Mouse (Mus musculus) stomach, embryonic 15.5 days (tissue): ENCODE measurements around the gene Speer4c. TPM values are rescaled to one million over a fixed set of nuclear protein-coding genes. Genes with fewer than 3 reads are reported as not detected.
"Not testable (repeated sequence)": the region's sequence is repeated elsewhere in the genome, so short reads cannot be mapped to it uniquely, and the experiment has no call there.

ENCODE experiments used
- ATAC-seq: fragments of 200-750 bp; cut with Nextera tagmentation; 2 replicates; pipeline ENCODE4 v1.8.0; 2017; ENCODE audit warnings: low read depth, moderate number of reproducible peaks, moderate TSS enrichment; ENCODE audit not compliant: insufficient read depth, low FRiP score
- H3K27ac ChIP-seq: fragments of 300-500 bp; sonication (generic); 2 replicates; pipeline ENCODE4 v1.5.1; 2015; ENCODE audit warnings: mild to moderate bottlenecking, inconsistent platforms
- H3K27me3 ChIP-seq: fragments of 300-500 bp; sonication (generic); replicated peaks from 2 replicates; pipeline ENCODE4 v1.6.1; 2015; ENCODE audit warnings: inconsistent platforms
- H3K36me3 ChIP-seq: fragments of 300-500 bp; sonication (generic); 2 replicates; pipeline ENCODE4 v1.6.1; 2015; ENCODE audit warnings: inconsistent platforms
- H3K4me1 ChIP-seq: fragments of 300-500 bp; sonication (generic); 2 replicates; pipeline ENCODE4 v1.6.1; 2015; ENCODE audit warnings: inconsistent platforms
- H3K4me2 ChIP-seq: fragments of 300-500 bp; sonication (generic); 2 replicates; pipeline ENCODE4 v1.6.1; 2015; ENCODE audit warnings: mild to moderate bottlenecking, inconsistent platforms
- H3K4me3 ChIP-seq: fragments of 300-500 bp; sonication (generic); replicated peaks from 2 replicates; pipeline ENCODE4 v1.5.1; 2015; ENCODE audit warnings: inconsistent platforms
- H3K9ac ChIP-seq: fragments of 300-500 bp; sonication (generic); 2 replicates; pipeline ENCODE4 v1.6.1; 2015; ENCODE audit warnings: inconsistent platforms
- H3K9me3 ChIP-seq: fragments of 300-500 bp; sonication (generic); 2 replicates; pipeline ENCODE4 v1.6.1; 2016; ENCODE audit warnings: inconsistent platforms
- WGBS: fragments of 180-500 bp; shearing (Covaris S2); methylation state at CpG from one replicate; pipeline ENCODE4 v1.1.7; 2015; 5-methylcytosine and 5-hydroxymethylcytosine counted together
- polyA plus RNA-seq: library from polyadenylated mRNA; unstranded; fragments of >200 nt; fragmentation: Nextera tagmentation; extraction: Ambion mirVana; gene quantifications from 2 replicates; pipeline ENCODE4 v1.2.1, GENCODE M21; 2015

The Speer4c gene
- not detected in 2 replicates for polyA plus RNA-seq

GRCm38 (mm10) chr5:15714171-15714570 lies at the start of gene Speer4c:
Gene Speer4c (minus strand): TSS chr5:15714271.
- not testable (repeated sequence) for ATAC-seq, H3K4me2 ChIP-seq, H3K9ac ChIP-seq, H3K4me1 ChIP-seq, H3K27me3 ChIP-seq, H3K9me3 ChIP-seq, H3K4me3 ChIP-seq, H3K27ac ChIP-seq, H3K36me3 ChIP-seq

GRCm38 (mm10) chr5:15747478-15748255 lies 33.6 kb upstream of the Speer4c start:
- Histone ChIP-seq H3K9ac (no peak overlapping the region), H3K36me3 (no peaks in the 10 kb centered on the region), H3K27ac (no peak overlapping the region), H3K9me3 (no peaks in the 10 kb centered on the region), H3K27me3 (no peaks in the 10 kb centered on the region), H3K4me3 (no peak overlapping the region), H3K4me2 (no peak overlapping the region), H3K4me1 (no peaks in the 10 kb centered on the region)
- no peak for ATAC-seq
- 79% methylated on average over 4 of the region's 4 CpGs for WGBS

- H3K27ac ChIP-seq = no peak overlapping the region
- ATAC-seq = peak; percentile 83; the same call in 1 of the 2 replicates
- H3K36me3 ChIP-seq = no peaks in the 10 kb centered on the region
- H3K9ac ChIP-seq = no peak overlapping the region
- 47% methylated on average over 3 of the region's 3 CpGs for WGBS
- H3K4me3 ChIP-seq = no peak overlapping the region
- H3K4me2 ChIP-seq = no peak overlapping the region
- no peaks in the 10 kb centered on the region for H3K27me3 ChIP-seq
- no peaks in the 10 kb centered on the region for H3K9me3 ChIP-seq
- no peaks in the 10 kb centered on the region for H3K4me1 ChIP-seq
These were observed 20.2 kb upstream of the Speer4c start for GRCm38 (mm10) chr5:15734097-15734867.

- H3K9me3 ChIP-seq, H3K4me2 ChIP-seq, H3K27ac ChIP-seq, H3K4me1 ChIP-seq, H3K27me3 ChIP-seq, H3K4me3 ChIP-seq, ATAC-seq, H3K36me3 ChIP-seq, H3K9ac ChIP-seq: not testable (repeated sequence)
- WGBS = 23% methylated on average over 5 of the region's 5 CpGs
These were observed 11.2 kb downstream of the Speer4c start for GRCm38 (mm10) chr5:15702891-15703290.

- H3K9me3 ChIP-seq, H3K36me3 ChIP-seq, H3K27me3 ChIP-seq, ATAC-seq, H3K4me1 ChIP-seq, H3K4me2 ChIP-seq, H3K4me3 ChIP-seq, H3K27ac ChIP-seq, H3K9ac ChIP-seq: not testable (repeated sequence)
- WGBS = 29% methylated on average over 2 of the region's 2 CpGs
These were observed 16.4 kb downstream of the Speer4c start for GRCm38 (mm10) chr5:15697719-15698118.

GRCm38 (mm10) chr5:15691849-15692248 lies 22.2 kb downstream of the Speer4c start:
- H3K9ac ChIP-seq, H3K9me3 ChIP-seq, H3K27me3 ChIP-seq, H3K36me3 ChIP-seq, H3K27ac ChIP-seq, H3K4me3 ChIP-seq, H3K4me2 ChIP-seq, H3K4me1 ChIP-seq, ATAC-seq: not testable (repeated sequence)
- 84% methylated on average over 4 of the region's 4 CpGs for WGBS

GRCm38 (mm10) chr5:15690822-15691221 lies 23.2 kb downstream of the Speer4c start:
- not testable (repeated sequence) for H3K4me2 ChIP-seq, H3K27ac ChIP-seq, H3K36me3 ChIP-seq, ATAC-seq, H3K27me3 ChIP-seq, H3K4me1 ChIP-seq, H3K9ac ChIP-seq, H3K9me3 ChIP-seq, H3K4me3 ChIP-seq
- 67% methylated on average over 4 of the region's 4 CpGs for WGBS

GRCm38 (mm10) chr5:15689659-15690213 lies 24.3 kb downstream of the Speer4c start:
- peak; percentile 81 for ATAC-seq
- H3K27me3 ChIP-seq, H3K27ac ChIP-seq, H3K4me1 ChIP-seq, H3K4me3 ChIP-seq, H3K9me3 ChIP-seq, H3K4me2 ChIP-seq, H3K36me3 ChIP-seq, H3K9ac ChIP-seq: not testable (repeated sequence)
- WGBS = 74% methylated on average over 6 of the region's 6 CpGs

GRCm38 (mm10) chr5:15688874-15689658 lies 25.0 kb downstream of the Speer4c start:
- not testable (repeated sequence) for H3K4me2 ChIP-seq, H3K9ac ChIP-seq, H3K9me3 ChIP-seq, H3K27me3 ChIP-seq, H3K36me3 ChIP-seq, H3K4me1 ChIP-seq, H3K4me3 ChIP-seq, H3K27ac ChIP-seq
- WGBS = 64% methylated on average over 4 of the region's 4 CpGs
- peak; percentile 79 for ATAC-seq

GRCm38 (mm10) chr5:15681301-15682035 lies 32.6 kb downstream of the Speer4c start:
- H3K27me3 ChIP-seq, H3K4me3 ChIP-seq, H3K9me3 ChIP-seq, H3K27ac ChIP-seq, H3K36me3 ChIP-seq, H3K4me1 ChIP-seq, H3K9ac ChIP-seq, H3K4me2 ChIP-seq: not testable (repeated sequence)
- WGBS = 79% methylated on average over 8 of the region's 10 CpGs
- ATAC-seq = peak; percentile 43
